Mouse (Mus musculus) left cerebral cortex, postnatal 10 days (tissue): ENCODE results near the gene Apom. TPM values are rescaled to one million over a fixed set of nuclear protein-coding genes. Genes with fewer than 3 reads are reported as not detected.

ENCODE experiments used
- DNase-seq, 2 experiments: peaks; one replicate each; pipeline ENCODE4 v3.0.0; 2021 to 2022; ENCODE audit warnings: low spot score in 2 of 2, mixed read lengths in 1 of 2; ENCODE audit errors: extremely low spot score in 1 of 2
- intact Hi-C: fragments of 180-260 bp; cut with DNase I; formaldehyde crosslinking; loops from one replicate; pipeline ENCODE4 v1.15.1; 2025
- total RNA-seq, 2 experiments: library from RNA; stranded (reverse); gene quantifications; 2 replicates each; pipeline ENCODE4 v1.2.3; 2021

Gene Apom
- total RNA-seq, 2 experiments from 2014 or later = 0.34 TPM; not detected in 1

- DNase-seq = no peak
- intact Hi-C loops = no loop called here
Measured at GRCm38 (mm10) chr17:35162121-35162520, 30.3 kb upstream of the Apom start.

GRCm38 (mm10) chr17:35161421-35161820 is 29.6 kb upstream of the Apom start:
- intact Hi-C loops = no loop called here
- DNase-seq = peak in 1 of 2 experiments; percentile 22

GRCm38 (mm10) chr17:35159638-35160037 is 27.8 kb upstream of the Apom start:
- intact Hi-C loops = loop anchor here (2.0 kb wide), 1 partner anchor 17 kb away; no protein-coding TSS in a partner anchor
- no peak for DNase-seq

- intact Hi-C loops = loop anchor here (2.0 kb wide), 1 partner anchor 16 kb away; no protein-coding TSS in a partner anchor
- DNase-seq = no peak
Measured at GRCm38 (mm10) chr17:35158850-35159593, 27.2 kb upstream of the Apom start.

GRCm38 (mm10) chr17:35157661-35158175 is 25.9 kb upstream of the Apom start:
- intact Hi-C loops = loop anchor here (2.0 kb wide), 1 partner anchor 15 kb away; no protein-coding TSS in a partner anchor

GRCm38 (mm10) chr17:35157254-35157653 is 25.4 kb upstream of the Apom start:
- no peak for DNase-seq
- intact Hi-C loops = no loop called here

More at GRCm38 (mm10) chr17:35157661-35158175, 25.9 kb upstream of the Apom start:
- no peak for DNase-seq

GRCm38 (mm10) chr17:35156461-35157200 is 24.8 kb upstream of the Apom start:
- DNase-seq = no peak
- intact Hi-C loops = no loop called here

- DNase-seq = no peak
- intact Hi-C loops = no loop called here
Measured at GRCm38 (mm10) chr17:35155451-35155850, 23.6 kb upstream of the Apom start.

- intact Hi-C loops = no loop called here
- DNase-seq = no peak
Measured at GRCm38 (mm10) chr17:35154616-35155015, 22.8 kb upstream of the Apom start.

GRCm38 (mm10) chr17:35153931-35154330 is 22.1 kb upstream of the Apom start:
- intact Hi-C loops = no loop called here
- DNase-seq = no peak

GRCm38 (mm10) chr17:35153077-35153476 is 21.2 kb upstream of the Apom start:
- intact Hi-C loops = no loop called here
- no peak for DNase-seq

- intact Hi-C loops = no loop called here
Measured at GRCm38 (mm10) chr17:35152121-35152520, 20.3 kb upstream of the Apom start.

GRCm38 (mm10) chr17:35147922-35148639 is 16.2 kb upstream of the Apom start:
- intact Hi-C loops = no loop called here
- no peak for DNase-seq

More at GRCm38 (mm10) chr17:35152121-35152520, 20.3 kb upstream of the Apom start:
- DNase-seq = no peak

GRCm38 (mm10) chr17:35147348-35147747 is 15.5 kb upstream of the Apom start:
- no peak for DNase-seq
- intact Hi-C loops = no loop called here

GRCm38 (mm10) chr17:35146139-35146538 is 14.3 kb upstream of the Apom start:
- intact Hi-C loops = no loop called here

GRCm38 (mm10) chr17:35141971-35142370 is 10.1 kb upstream of the Apom start:
- intact Hi-C loops = loop anchor here (2.0 kb wide), 1 partner anchor 17 kb away; no protein-coding TSS in a partner anchor
- DNase-seq = no peak

More at GRCm38 (mm10) chr17:35146139-35146538, 14.3 kb upstream of the Apom start:
- DNase-seq = no peak

GRCm38 (mm10) chr17:35140490-35140996 is 8.7 kb upstream of the Apom start:
- intact Hi-C loops = no loop called here

GRCm38 (mm10) chr17:35139269-35139668 is 7.4 kb upstream of the Apom start:
- DNase-seq = no peak
- intact Hi-C loops = no loop called here

More at GRCm38 (mm10) chr17:35140490-35140996, 8.7 kb upstream of the Apom start:
- no peak for DNase-seq
